Mouse (Mus musculus) heart, embryonic 10.5 days (tissue): ENCODE results near the gene Gm28036. TPM values are rescaled to one million over a fixed set of nuclear protein-coding genes. Genes with fewer than 3 reads are reported as not detected.

ENCODE experiments used
- DNase-seq: peaks from one replicate; pipeline ENCODE4 v3.0.0-alpha.2; 2017; ENCODE audit warnings: low spot score
- H3K27ac ChIP-seq: fragments of 300-500 bp; sonication (generic); 2 replicates; pipeline ENCODE4 v1.5.1; 2016; ENCODE audit warnings: mild to moderate bottlenecking
- H3K27me3 ChIP-seq: fragments of 300-500 bp; sonication (generic); 2 replicates; pipeline ENCODE4 v1.6.1; 2016; ENCODE audit warnings: mild to moderate bottlenecking; ENCODE audit not compliant: poor library complexity, insufficient read depth, severe bottlenecking
- H3K36me3 ChIP-seq: fragments of 300-500 bp; sonication (generic); 2 replicates; pipeline ENCODE4 v1.6.1; 2016; ENCODE audit warnings: mild to moderate bottlenecking, moderate library complexity
- H3K4me1 ChIP-seq: fragments of 300-500 bp; sonication (generic); 2 replicates; pipeline ENCODE4 v1.6.1; 2016; ENCODE audit warnings: mild to moderate bottlenecking
- H3K4me3 ChIP-seq: fragments of 300-500 bp; sonication (generic); 2 replicates; pipeline ENCODE4 v1.5.1; 2016; ENCODE audit warnings: mild to moderate bottlenecking, moderate library complexity
- H3K9me3 ChIP-seq: fragments of 300-500 bp; sonication (generic); 2 replicates; pipeline ENCODE4 v1.6.1; 2016; ENCODE audit warnings: mild to moderate bottlenecking, moderate library complexity
- WGBS: fragments of 180-500 bp; shearing (Covaris S2); methylation state at CpG from one replicate; pipeline ENCODE4 v1.1.7; 2016; 5-methylcytosine and 5-hydroxymethylcytosine counted together
- polyA plus RNA-seq: library from polyadenylated mRNA; unstranded; fragments of >200 nt; fragmentation: Nextera tagmentation; extraction: Ambion mirVana; gene quantifications from 2 replicates; pipeline ENCODE4 v1.2.1, GENCODE M21; 2016

Gm28036 gene
- polyA plus RNA-seq, 1 experiment from 2014 or later = 18.4 TPM

- Histone ChIP-seq H3K27ac (no peak overlapping the region), H3K4me3 (no peak overlapping the region), H3K4me1 (peaks cover 27% of the 10 kb centered on the region), H3K9me3 (no peaks in the 10 kb centered on the region), H3K27me3 (no peaks in the 10 kb centered on the region), H3K36me3 (peaks cover 57% of the 10 kb centered on the region)
- WGBS = 90% methylated on average over 16 of the region's 16 CpGs
- peak; percentile 72 for DNase-seq
Observed at GRCm38 (mm10) chr2:156078421-156079182, 48.3 kb downstream of the Gm28036 start.

GRCm38 (mm10) chr2:156077461-156077860, 49.4 kb downstream of the Gm28036 start:
- Histone ChIP-seq H3K27ac (no peak overlapping the region), H3K27me3 (no peaks in the 10 kb centered on the region), H3K4me1 (peaks cover 19% of the 10 kb centered on the region), H3K9me3 (no peaks in the 10 kb centered on the region), H3K36me3 (peaks cover 68% of the 10 kb centered on the region), H3K4me3 (no peak overlapping the region)
- WGBS = 87% methylated on average over 7 of the region's 7 CpGs
- DNase-seq = peak; percentile 70

DNA sequence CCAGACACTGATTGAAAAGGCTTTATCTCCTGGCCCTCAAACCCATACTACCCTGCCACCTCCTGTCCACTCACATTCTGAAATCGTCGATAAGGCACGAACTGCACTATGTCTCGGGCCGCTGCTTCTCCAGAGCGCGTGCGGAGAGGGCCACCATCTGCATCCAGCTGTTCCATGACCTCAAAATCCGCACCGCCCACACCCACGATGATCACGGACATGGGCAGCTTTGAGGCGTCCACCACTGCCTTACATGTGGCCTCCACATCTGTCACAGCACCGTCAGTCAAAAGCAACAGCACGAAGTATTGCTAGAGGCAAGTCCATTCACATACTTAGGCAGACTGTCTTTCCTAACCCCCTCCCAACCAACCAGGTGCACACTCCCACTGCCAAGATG, 53.2 kb downstream of the Gm28036 start:
- no peak overlapping the region for H3K4me3 ChIP-seq
- DNase-seq = peak; percentile 61
- H3K9me3 ChIP-seq = no peaks in the 10 kb centered on the region
- peaks cover 97% of the 10 kb centered on the region for H3K36me3 ChIP-seq
- H3K4me1 ChIP-seq = no peaks in the 10 kb centered on the region
- H3K27me3 ChIP-seq = no peaks in the 10 kb centered on the region
- H3K27ac ChIP-seq = no peak overlapping the region
- 95% methylated on average over 15 of the region's 15 CpGs for WGBS

DNA sequence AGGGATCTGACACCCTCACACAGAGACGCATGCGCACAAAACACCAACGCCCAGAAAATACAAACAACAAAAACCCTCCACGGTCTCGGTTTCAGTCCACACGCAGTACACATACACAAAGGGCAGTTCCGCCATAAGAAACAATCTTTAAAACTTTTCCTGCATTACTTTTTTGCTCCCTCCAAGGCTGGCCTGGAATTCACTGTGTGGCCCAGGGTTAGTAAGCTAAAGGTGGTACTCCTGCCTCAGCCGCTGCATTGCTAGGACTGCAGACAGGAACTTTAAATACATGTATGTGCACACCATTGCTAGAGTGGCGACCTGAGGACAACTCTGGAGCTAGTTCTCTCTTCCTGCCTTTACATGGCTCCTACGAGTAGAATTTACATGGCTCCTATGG, 55.7 kb downstream of the Gm28036 start:
- 93% methylated on average over 10 of the region's 10 CpGs for WGBS
- H3K27ac ChIP-seq = no peak overlapping the region
- H3K27me3 ChIP-seq = no peaks in the 10 kb centered on the region
- no peaks in the 10 kb centered on the region for H3K9me3 ChIP-seq
- H3K4me3 ChIP-seq = no peak overlapping the region
- H3K4me1 ChIP-seq = peaks cover 11% of the 10 kb centered on the region
- peaks cover 87% of the 10 kb centered on the region for H3K36me3 ChIP-seq
- DNase-seq = peak; percentile 50

DNA sequence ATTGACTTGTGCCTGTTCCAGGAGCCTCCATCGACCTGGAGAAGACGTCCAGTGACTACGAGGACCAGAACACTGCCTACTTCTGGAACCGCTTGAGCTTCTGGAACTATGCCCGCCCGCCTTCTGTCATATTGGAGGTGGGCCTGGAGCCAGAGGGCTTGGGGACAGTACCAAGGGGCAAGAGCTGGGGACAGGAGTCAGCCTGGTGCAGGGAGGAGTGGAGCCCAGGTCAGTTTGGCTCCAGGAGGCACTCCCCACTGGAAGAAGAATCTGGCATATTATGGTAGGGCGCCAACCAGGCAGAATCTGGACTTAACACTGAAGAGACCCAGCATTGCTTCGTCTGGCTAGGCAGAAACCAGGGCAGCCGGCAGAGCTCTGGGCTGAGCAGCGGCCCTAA, 59.0 kb downstream of the Gm28036 start:
- Histone ChIP-seq H3K27me3 (no peaks in the 10 kb centered on the region), H3K4me3 (no peak overlapping the region), H3K36me3 (peaks cover 54% of the 10 kb centered on the region), H3K4me1 (peaks cover 23% of the 10 kb centered on the region), H3K9me3 (no peaks in the 10 kb centered on the region), H3K27ac (no peak overlapping the region)
- 90% methylated on average over 10 of the region's 10 CpGs for WGBS
- DNase-seq = no peak

GRCm38 (mm10) chr2:156066126-156066525, 60.8 kb downstream of the Gm28036 start:
- WGBS = 34% methylated on average over 10 of the region's 10 CpGs
- Histone ChIP-seq H3K27me3 (no peaks in the 10 kb centered on the region), H3K36me3 (peaks cover 38% of the 10 kb centered on the region), H3K4me1 (peaks cover 23% of the 10 kb centered on the region), H3K27ac (peak overlapping the region; percentile 96), H3K9me3 (no peaks in the 10 kb centered on the region), H3K4me3 (peak overlapping the region; percentile 86)
- DNase-seq = no peak

DNA sequence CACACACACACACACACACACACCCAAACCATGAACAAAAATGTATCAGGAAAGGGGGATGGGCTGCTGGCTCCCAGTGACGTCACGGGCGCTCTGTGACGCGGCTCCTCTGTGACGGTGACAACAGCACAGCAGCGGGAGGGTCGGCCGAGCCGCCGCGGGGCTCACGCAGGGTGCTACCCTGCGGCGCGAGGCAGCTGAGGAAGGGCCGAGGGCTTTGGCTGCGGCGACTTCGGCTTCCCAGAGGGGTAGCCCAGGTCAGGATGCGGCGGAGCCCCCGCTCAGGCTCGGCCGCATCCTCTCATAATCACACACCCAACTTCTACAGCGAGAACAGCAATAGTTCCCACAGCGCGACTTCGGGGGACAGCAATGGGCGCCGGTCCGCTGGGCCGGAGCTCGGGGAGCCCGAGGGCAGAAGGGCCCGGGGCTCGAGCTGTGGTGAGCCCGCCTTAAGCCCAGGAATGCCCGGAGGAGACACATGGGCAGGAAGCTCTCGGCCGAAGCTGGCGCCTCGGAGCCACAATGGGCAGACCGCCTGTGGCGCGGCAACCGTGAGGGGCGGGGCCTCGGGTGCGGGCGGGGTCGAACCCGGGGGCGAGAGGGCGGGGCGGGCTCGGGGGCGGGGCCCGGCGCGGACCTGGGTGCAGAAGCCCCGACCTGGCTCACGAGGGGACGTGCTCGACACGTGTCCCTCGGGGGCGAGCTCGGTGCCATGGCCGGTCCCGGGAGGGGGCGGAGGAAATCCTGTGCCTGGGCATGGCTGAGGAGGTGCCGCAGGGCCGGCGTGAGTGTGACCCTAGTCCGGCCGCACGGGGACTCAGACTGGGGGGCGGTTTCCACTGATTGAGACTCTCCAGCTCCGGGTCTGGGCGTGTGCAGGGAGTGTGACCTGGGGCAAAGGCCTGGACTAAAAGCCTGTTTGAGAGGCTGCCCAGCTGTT, 61.5 kb downstream of the Gm28036 start, which contains the start of gene Spag4:
Gene Spag4, plus strand, starts transcription at position 77 of the 943 bp plus-strand sequence.
- Histone ChIP-seq H3K27me3 (no peaks in the 10 kb centered on the region), H3K36me3 (peaks cover 31% of the 10 kb centered on the region), H3K27ac (peak within 1 kb of the TSS; percentile 96), H3K4me3 (peak within 1 kb of the TSS; percentile 86), H3K9me3 (no peaks in the 10 kb centered on the region), H3K4me1 (peaks cover 23% of the 10 kb centered on the region)
- WGBS = under 1% methylated on average over 75 of the region's 81 CpGs
- DNase-seq = peak; percentile 93

- WGBS = 72% methylated on average over 9 of the region's 9 CpGs
- Histone ChIP-seq H3K27ac (no peak within 1 kb of the TSS), H3K36me3 (no peaks in the 10 kb centered on the region), H3K27me3 (peaks cover 31% of the 10 kb centered on the region), H3K4me1 (peaks cover 4% of the 10 kb centered on the region; the same call in 1 of the 2 replicates), H3K9me3 (no peaks in the 10 kb centered on the region), H3K4me3 (no peak within 1 kb of the TSS)
- no peak for DNase-seq
Observed at GRCm38 (mm10) chr2:156052816-156053215, 74.1 kb downstream of the Gm28036 start, which contains the start of gene Fer1l4. TSS of gene Fer1l4 (minus strand) at chr2:156052947.

- WGBS = 7% methylated on average over 19 of the region's 19 CpGs
- Histone ChIP-seq H3K4me1 (peaks cover 7% of the 10 kb centered on the region; the same call in 1 of the 2 replicates), H3K27ac (no peak overlapping the region), H3K9me3 (no peaks in the 10 kb centered on the region), H3K27me3 (peaks cover 76% of the 10 kb centered on the region), H3K36me3 (no peaks in the 10 kb centered on the region), H3K4me3 (peak overlapping the region; percentile 33)
- no peak for DNase-seq
Observed at GRCm38 (mm10) chr2:156047929-156048328, 79.0 kb downstream of the Gm28036 start.

- DNase-seq = no peak
- Histone ChIP-seq H3K9me3 (no peaks in the 10 kb centered on the region), H3K27ac (no peak overlapping the region), H3K4me1 (peaks cover 4% of the 10 kb centered on the region; the same call in 1 of the 2 replicates), H3K36me3 (no peaks in the 10 kb centered on the region), H3K27me3 (peaks cover 47% of the 10 kb centered on the region), H3K4me3 (no peak overlapping the region)
- 79% methylated on average over 8 of the region's 8 CpGs for WGBS
Observed at GRCm38 (mm10) chr2:156042903-156043302, 84.0 kb downstream of the Gm28036 start.

DNA sequence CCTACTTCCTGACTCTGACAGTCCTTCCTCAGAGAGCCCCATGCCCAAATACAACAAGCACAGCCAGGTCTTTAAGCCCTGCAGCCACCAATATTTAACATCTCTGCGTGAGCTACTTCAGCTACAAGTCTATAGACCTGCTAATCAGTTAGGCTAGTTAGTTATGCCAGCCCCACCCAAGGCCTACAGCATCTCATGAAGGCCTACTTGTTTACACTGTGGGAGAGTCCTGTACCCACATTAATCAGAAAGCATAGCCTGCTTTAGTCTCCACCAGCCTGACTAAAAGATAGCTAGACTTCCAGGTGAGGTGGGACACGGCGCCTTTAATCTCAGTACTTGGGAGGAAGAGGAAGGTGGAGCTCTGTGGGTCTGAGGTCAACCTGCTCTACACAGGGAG, 87.5 kb downstream of the Gm28036 start:
- no peak overlapping the region for H3K27ac ChIP-seq
- H3K9me3 ChIP-seq = no peaks in the 10 kb centered on the region
- no peaks in the 10 kb centered on the region for H3K4me1 ChIP-seq
- no peaks in the 10 kb centered on the region for H3K36me3 ChIP-seq
- no peak overlapping the region for H3K4me3 ChIP-seq
- H3K27me3 ChIP-seq = peaks cover 13% of the 10 kb centered on the region; the same call in 1 of the 2 replicates
- no peak for DNase-seq
- 71% methylated on average over 3 of the region's 3 CpGs for WGBS

DNA sequence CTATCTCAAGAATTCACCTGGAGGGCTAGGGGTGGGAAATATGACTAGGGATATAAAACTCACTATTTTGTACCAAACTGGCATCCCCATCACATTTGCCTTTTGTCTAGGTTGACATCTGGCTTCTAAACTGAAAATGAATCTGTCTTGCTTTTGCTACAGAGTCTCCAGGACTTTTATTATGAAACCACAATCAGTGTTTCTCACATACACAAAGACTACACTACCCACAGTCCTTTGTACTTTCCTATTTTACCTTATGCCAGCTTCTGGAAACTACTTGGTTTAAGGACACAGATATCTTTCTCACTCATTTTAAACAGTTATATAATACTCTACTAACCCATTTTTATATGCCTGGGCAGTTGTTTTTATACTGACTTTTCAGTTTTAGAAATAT, 101.4 kb downstream of the Gm28036 start:
- no peak for DNase-seq
- Histone ChIP-seq H3K4me1 (peaks cover 7% of the 10 kb centered on the region), H3K9me3 (no peaks in the 10 kb centered on the region), H3K36me3 (no peaks in the 10 kb centered on the region), H3K27me3 (no peaks in the 10 kb centered on the region), H3K27ac (no peak overlapping the region), H3K4me3 (no peak overlapping the region)
